Mouse (Mus musculus): ENCODE data around the gene Lrrc4. TPM values are rescaled to one million over a fixed set of nuclear protein-coding genes. Genes with fewer than 3 reads are reported as not detected.

The Lrrc4 gene
- polyA plus RNA-seq, 1 experiment from 2014 or later, result 0.87 TPM

DNA sequence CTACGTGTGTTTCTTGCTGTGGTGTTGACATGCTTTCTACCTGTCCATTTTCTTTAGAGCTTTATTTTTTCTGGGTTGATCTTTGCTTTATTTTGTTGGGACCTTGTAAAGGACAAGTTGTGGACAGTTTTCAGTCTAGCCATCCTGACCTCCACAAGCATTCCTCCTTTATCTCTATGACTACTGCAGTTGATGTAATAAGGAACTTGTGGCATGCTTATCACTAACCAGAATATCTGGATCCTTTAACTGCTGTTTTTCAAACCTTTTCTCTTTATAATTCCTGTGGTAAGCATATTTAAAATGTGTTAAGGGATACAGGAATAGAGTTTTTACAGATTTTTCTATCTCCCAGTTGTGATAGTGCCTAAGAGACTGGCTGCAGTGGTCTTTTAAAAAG is 152.7 kb downstream of the Lrrc4 start:
- no peak overlapping the region for H3K27ac ChIP-seq (ENCODE audit: low read length)
- no peak overlapping the region for H3K4me2 ChIP-seq (replicated peaks; ENCODE audit: low read depth, low read length)
- H3K4me3 ChIP-seq (ENCODE audit: low read depth, low read length), result no peak overlapping the region
- no peaks in the 10 kb centered on the region for H3K9me3 ChIP-seq (ENCODE audit: control insufficient read depth, low read depth, low read length)
- H3K4me1 ChIP-seq (ENCODE audit: control insufficient read depth, insufficient read depth, low read length), result peaks cover 10% of the 10 kb centered on the region
- H3K36me3 ChIP-seq (ENCODE audit: control insufficient read depth, insufficient read depth, low read length), result no peaks in the 10 kb centered on the region
- no peak overlapping the region for H3K9ac ChIP-seq (replicated peaks; ENCODE audit: low read depth, low read length)
- WGBS, result 91% methylated on average over 1 of the region's 1 CpGs
- H3K27me3 ChIP-seq (ENCODE audit: control insufficient read depth, insufficient read depth, low read length), result no peaks in the 10 kb centered on the region
- ATAC-seq (ENCODE audit: insufficient number of reproducible peaks, insufficient read depth, low FRiP score, low read depth), result no peak

DNA sequence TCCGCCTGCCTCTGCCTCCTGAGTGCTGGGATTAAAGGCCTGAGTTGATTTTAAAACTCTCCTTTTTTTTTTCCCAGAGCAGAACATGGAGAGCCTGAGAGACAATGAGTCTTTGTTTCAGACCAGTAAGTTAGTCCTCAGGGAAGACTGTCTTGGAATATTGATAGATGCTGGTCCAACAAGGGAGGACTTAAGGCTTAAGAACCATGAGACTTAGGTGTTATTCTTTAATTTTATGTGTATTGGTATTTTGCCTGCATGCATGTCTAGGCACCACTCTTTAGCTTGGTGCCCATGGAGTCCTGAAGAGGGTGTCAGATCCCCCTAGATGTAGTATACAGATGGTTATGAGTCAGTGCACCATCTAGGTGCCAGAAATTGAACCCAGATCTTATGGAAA is 156.9 kb downstream of the Lrrc4 start:
- no peak for ATAC-seq (ENCODE audit: insufficient number of reproducible peaks, insufficient read depth, low FRiP score, low read depth)
- Histone ChIP-seq H3K36me3 (ENCODE audit: control insufficient read depth, insufficient read depth, low read length) (no peaks in the 10 kb centered on the region; the same call in 1 of the 2 replicates), H3K4me3 (ENCODE audit: low read depth, low read length) (no peak overlapping the region), H3K27me3 (ENCODE audit: control insufficient read depth, insufficient read depth, low read length) (no peaks in the 10 kb centered on the region), H3K9ac (replicated peaks; ENCODE audit: low read depth, low read length) (no peak overlapping the region), H3K4me2 (replicated peaks; ENCODE audit: low read depth, low read length) (no peak overlapping the region), H3K9me3 (ENCODE audit: control insufficient read depth, low read depth, low read length) (no peaks in the 10 kb centered on the region), H3K27ac (ENCODE audit: low read length) (no peak overlapping the region), H3K4me1 (ENCODE audit: control insufficient read depth, insufficient read depth, low read length) (no peaks in the 10 kb centered on the region)
- WGBS, result 100% methylated on average over 1 of the region's 1 CpGs

DNA sequence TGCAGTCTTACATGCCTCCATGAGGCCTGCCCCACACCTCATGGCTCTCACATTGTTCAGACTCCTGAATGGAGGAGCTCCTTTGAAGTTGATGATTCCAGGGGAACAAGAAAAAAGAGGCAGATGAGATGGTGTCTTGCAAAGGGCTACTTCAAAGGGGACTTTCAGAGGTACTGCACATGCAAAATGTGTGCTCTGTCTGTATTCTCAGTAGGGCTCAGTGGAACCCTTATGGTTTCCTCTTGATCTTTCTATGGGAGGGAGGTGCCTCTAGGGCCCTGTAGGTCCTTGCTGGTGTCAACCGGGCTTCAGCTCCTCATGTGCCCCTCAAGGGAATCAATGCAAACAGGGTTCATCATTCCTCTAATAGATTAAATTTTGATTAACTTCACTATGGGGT is 159.2 kb downstream of the Lrrc4 start:
- H3K27me3 ChIP-seq (ENCODE audit: control insufficient read depth, insufficient read depth, low read length), result no peaks in the 10 kb centered on the region
- no peaks in the 10 kb centered on the region; the same call in 1 of the 2 replicates for H3K36me3 ChIP-seq (ENCODE audit: control insufficient read depth, insufficient read depth, low read length)
- WGBS, result 86% methylated on average over 1 of the region's 1 CpGs
- H3K27ac ChIP-seq (ENCODE audit: low read length), result no peak overlapping the region
- ATAC-seq (ENCODE audit: insufficient number of reproducible peaks, insufficient read depth, low FRiP score, low read depth), result no peak
- H3K9me3 ChIP-seq (ENCODE audit: control insufficient read depth, low read depth, low read length), result no peaks in the 10 kb centered on the region
- H3K4me2 ChIP-seq (replicated peaks; ENCODE audit: low read depth, low read length), result no peak overlapping the region
- no peak overlapping the region for H3K9ac ChIP-seq (replicated peaks; ENCODE audit: low read depth, low read length)
- no peaks in the 10 kb centered on the region for H3K4me1 ChIP-seq (ENCODE audit: control insufficient read depth, insufficient read depth, low read length)
- no peak overlapping the region for H3K4me3 ChIP-seq (ENCODE audit: low read depth, low read length)

DNA sequence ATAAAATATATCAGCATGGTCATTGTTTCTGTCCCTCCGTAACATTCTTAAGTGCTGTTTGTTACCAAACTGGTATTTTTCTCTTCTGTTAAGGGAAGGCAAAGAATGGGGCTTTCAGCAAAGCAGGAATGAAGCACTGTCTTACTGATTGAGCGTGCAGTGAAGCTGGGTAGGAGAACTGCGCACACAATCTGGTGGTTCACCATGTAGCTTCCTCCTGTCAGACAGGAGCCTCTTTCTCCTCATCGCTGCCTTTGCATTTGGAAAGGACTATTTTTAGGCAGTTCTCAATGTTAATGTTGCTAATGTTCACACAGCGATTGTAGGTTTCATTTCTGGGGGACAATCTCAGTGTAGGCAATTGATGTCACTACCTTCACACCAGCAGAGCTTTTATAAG is 162.3 kb downstream of the Lrrc4 start:
- Histone ChIP-seq H3K9ac (replicated peaks; ENCODE audit: low read depth, low read length) (no peak overlapping the region), H3K36me3 (ENCODE audit: control insufficient read depth, insufficient read depth, low read length) (no peaks in the 10 kb centered on the region; the same call in 1 of the 2 replicates), H3K4me2 (replicated peaks; ENCODE audit: low read depth, low read length) (no peak overlapping the region), H3K27ac (ENCODE audit: low read length) (no peak overlapping the region), H3K9me3 (ENCODE audit: control insufficient read depth, low read depth, low read length) (no peaks in the 10 kb centered on the region), H3K27me3 (ENCODE audit: control insufficient read depth, insufficient read depth, low read length) (no peaks in the 10 kb centered on the region), H3K4me1 (ENCODE audit: control insufficient read depth, insufficient read depth, low read length) (no peaks in the 10 kb centered on the region), H3K4me3 (ENCODE audit: low read depth, low read length) (no peak overlapping the region)
- ATAC-seq (ENCODE audit: insufficient number of reproducible peaks, insufficient read depth, low FRiP score, low read depth), result no peak
- 93% methylated on average over 5 of the region's 5 CpGs for WGBS

DNA sequence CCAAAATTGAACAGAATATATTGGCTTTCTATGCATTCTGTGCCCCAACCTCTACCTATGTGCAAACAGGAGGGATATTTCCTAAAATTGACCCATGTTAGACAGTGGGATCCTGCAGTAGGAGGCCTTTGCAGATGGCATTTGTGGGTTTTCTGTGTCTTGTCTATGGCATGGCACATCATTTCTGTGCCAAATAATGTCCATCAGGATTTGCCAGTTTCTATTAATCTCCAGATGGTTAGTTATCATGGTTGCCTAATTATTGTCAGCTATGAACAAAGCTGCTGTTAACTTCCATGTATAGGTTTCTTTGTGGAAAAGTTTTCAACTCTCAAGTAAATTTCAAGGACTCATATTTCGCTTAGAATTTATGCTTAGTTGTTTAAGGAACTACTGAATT is 164.0 kb downstream of the Lrrc4 start:
- H3K9ac ChIP-seq (replicated peaks; ENCODE audit: low read depth, low read length), result no peak overlapping the region
- no peak overlapping the region for H3K4me2 ChIP-seq (replicated peaks; ENCODE audit: low read depth, low read length)
- no peaks in the 10 kb centered on the region for H3K9me3 ChIP-seq (ENCODE audit: control insufficient read depth, low read depth, low read length)
- no peaks in the 10 kb centered on the region; the same call in 1 of the 2 replicates for H3K36me3 ChIP-seq (ENCODE audit: control insufficient read depth, insufficient read depth, low read length)
- no peak overlapping the region for H3K27ac ChIP-seq (ENCODE audit: low read length)
- H3K4me3 ChIP-seq (ENCODE audit: low read depth, low read length), result no peak overlapping the region
- no peaks in the 10 kb centered on the region for H3K4me1 ChIP-seq (ENCODE audit: control insufficient read depth, insufficient read depth, low read length)
- WGBS, result 95% methylated on average over 1 of the region's 1 CpGs
- no peaks in the 10 kb centered on the region for H3K27me3 ChIP-seq (ENCODE audit: control insufficient read depth, insufficient read depth, low read length)
- ATAC-seq (ENCODE audit: insufficient number of reproducible peaks, insufficient read depth, low FRiP score, low read depth), result no peak

DNA sequence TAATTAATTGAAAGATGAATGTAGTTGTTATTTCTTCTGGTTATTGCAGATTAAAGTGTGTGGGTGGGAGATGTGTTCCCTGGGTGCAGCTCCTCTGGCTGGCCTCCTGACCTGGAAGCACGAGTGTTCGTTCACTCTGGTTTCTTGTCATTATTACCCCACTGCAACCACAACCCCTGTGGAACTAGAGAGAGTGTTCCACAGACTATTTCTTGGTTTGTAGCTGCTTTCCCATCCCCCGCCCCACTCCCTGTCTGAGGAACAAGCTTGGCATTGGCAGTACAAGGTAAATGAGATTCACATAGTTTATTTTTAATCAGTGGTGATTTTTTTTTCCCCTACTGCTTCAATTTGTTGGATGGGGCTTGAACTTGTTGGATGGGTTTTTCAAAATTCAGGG is 166.8 kb downstream of the Lrrc4 start:
- no peak overlapping the region for H3K4me3 ChIP-seq (ENCODE audit: low read depth, low read length)
- H3K27me3 ChIP-seq (ENCODE audit: control insufficient read depth, insufficient read depth, low read length), result no peaks in the 10 kb centered on the region
- ATAC-seq (ENCODE audit: insufficient number of reproducible peaks, insufficient read depth, low FRiP score, low read depth), result no peak
- 88% methylated on average over 3 of the region's 3 CpGs for WGBS
- H3K36me3 ChIP-seq (ENCODE audit: control insufficient read depth, insufficient read depth, low read length), result no peaks in the 10 kb centered on the region; the same call in 1 of the 2 replicates
- no peaks in the 10 kb centered on the region for H3K9me3 ChIP-seq (ENCODE audit: control insufficient read depth, low read depth, low read length)
- H3K4me2 ChIP-seq (replicated peaks; ENCODE audit: low read depth, low read length), result no peak overlapping the region
- no peak overlapping the region for H3K9ac ChIP-seq (replicated peaks; ENCODE audit: low read depth, low read length)
- no peak overlapping the region for H3K27ac ChIP-seq (ENCODE audit: low read length)
- no peaks in the 10 kb centered on the region for H3K4me1 ChIP-seq (ENCODE audit: control insufficient read depth, insufficient read depth, low read length)

DNA sequence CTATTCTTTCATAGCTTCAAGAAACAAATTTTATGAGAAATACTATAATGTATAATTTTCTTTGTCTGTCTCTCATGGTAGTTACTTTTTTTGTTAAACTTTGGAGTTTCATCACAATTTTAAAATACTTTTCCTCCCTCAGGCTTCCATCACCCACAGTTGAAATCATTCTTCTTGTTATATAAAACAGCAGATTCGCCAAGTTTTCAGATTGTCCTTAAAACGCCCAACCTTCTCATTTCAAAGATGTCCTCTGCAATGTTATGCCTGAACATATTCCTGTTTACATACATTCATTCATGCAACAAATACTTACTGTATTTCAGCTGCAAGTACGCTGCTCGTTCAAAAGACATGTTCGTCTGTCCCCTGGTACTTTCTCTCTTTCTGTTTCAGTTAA is 167.9 kb downstream of the Lrrc4 start:
- Histone ChIP-seq H3K9me3 (ENCODE audit: control insufficient read depth, low read depth, low read length) (no peaks in the 10 kb centered on the region), H3K27me3 (ENCODE audit: control insufficient read depth, insufficient read depth, low read length) (no peaks in the 10 kb centered on the region), H3K9ac (replicated peaks; ENCODE audit: low read depth, low read length) (no peak overlapping the region), H3K36me3 (ENCODE audit: control insufficient read depth, insufficient read depth, low read length) (no peaks in the 10 kb centered on the region), H3K4me3 (ENCODE audit: low read depth, low read length) (no peak overlapping the region), H3K4me1 (ENCODE audit: control insufficient read depth, insufficient read depth, low read length) (no peaks in the 10 kb centered on the region), H3K4me2 (replicated peaks; ENCODE audit: low read depth, low read length) (no peak overlapping the region), H3K27ac (ENCODE audit: low read length) (no peak overlapping the region)
- WGBS, result 91% methylated on average over 5 of the region's 5 CpGs
- ATAC-seq (ENCODE audit: insufficient number of reproducible peaks, insufficient read depth, low FRiP score, low read depth), result no peak

DNA sequence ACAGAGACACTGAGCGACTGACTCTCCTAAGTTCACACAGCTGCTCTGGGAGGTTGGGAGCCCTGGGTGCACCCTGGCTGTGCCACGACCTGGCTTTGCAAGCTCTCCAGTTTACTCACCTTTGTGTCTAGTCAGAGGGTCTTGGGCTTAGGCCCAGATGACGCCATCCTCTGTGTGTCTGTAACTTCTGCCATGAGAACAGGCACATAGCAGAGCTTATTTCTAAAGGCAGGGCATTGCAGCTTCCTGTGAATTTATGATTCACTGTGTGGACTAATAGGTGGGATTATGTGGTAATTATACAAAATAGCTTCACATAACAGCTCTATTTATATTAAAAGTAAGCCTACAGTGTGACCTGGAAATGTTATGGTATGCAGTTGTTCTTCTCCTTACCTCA is 168.5 kb downstream of the Lrrc4 start:
- Histone ChIP-seq H3K4me1 (ENCODE audit: control insufficient read depth, insufficient read depth, low read length) (no peaks in the 10 kb centered on the region), H3K27ac (ENCODE audit: low read length) (no peak overlapping the region), H3K4me2 (replicated peaks; ENCODE audit: low read depth, low read length) (no peak overlapping the region), H3K9me3 (ENCODE audit: control insufficient read depth, low read depth, low read length) (no peaks in the 10 kb centered on the region), H3K9ac (replicated peaks; ENCODE audit: low read depth, low read length) (no peak overlapping the region), H3K27me3 (ENCODE audit: control insufficient read depth, insufficient read depth, low read length) (no peaks in the 10 kb centered on the region), H3K36me3 (ENCODE audit: control insufficient read depth, insufficient read depth, low read length) (no peaks in the 10 kb centered on the region), H3K4me3 (ENCODE audit: low read depth, low read length) (no peak overlapping the region)
- 81% methylated on average over 3 of the region's 3 CpGs for whole genome bisulfite sequencing
- no peak for ATAC-seq (ENCODE audit: insufficient number of reproducible peaks, insufficient read depth, low FRiP score, low read depth)

DNA sequence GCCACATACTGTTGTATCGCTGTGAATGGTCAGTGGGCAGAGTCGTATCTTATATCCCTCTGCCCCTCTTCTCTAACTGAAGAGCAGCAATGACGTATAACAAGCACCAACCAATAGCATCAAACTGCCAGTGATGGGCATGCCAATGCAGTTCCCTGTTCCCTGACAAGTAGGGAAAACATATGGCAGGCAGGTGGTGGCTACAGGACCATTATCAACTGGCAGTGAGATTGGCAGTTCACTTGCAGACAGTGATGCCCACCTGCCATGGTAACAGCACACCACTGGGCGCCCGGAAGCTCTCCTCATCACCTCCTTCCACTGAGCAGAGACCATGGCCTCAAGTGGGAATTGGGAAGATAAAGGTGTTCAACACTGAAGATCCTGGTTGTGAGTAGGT is 175.0 kb downstream of the Lrrc4 start:
- H3K4me1 ChIP-seq (ENCODE audit: control insufficient read depth, insufficient read depth, low read length), result no peaks in the 10 kb centered on the region
- H3K27ac ChIP-seq (ENCODE audit: low read length), result no peak overlapping the region
- no peak overlapping the region for H3K4me2 ChIP-seq (replicated peaks; ENCODE audit: low read depth, low read length)
- no peak overlapping the region for H3K9ac ChIP-seq (replicated peaks; ENCODE audit: low read depth, low read length)
- H3K27me3 ChIP-seq (ENCODE audit: control insufficient read depth, insufficient read depth, low read length), result no peaks in the 10 kb centered on the region
- WGBS, result 96% methylated on average over 5 of the region's 5 CpGs
- no peaks in the 10 kb centered on the region for H3K36me3 ChIP-seq (ENCODE audit: control insufficient read depth, insufficient read depth, low read length)
- no peak overlapping the region for H3K4me3 ChIP-seq (ENCODE audit: low read depth, low read length)
- no peak for ATAC-seq (ENCODE audit: insufficient number of reproducible peaks, insufficient read depth, low FRiP score, low read depth)
- H3K9me3 ChIP-seq (ENCODE audit: control insufficient read depth, low read depth, low read length), result no peaks in the 10 kb centered on the region; the same call in 1 of the 2 replicates

Data from stomach, embryonic 14.5 days (tissue).